Mouse (Mus musculus): Measurements from ENCODE around the gene G6pc. TPM values are rescaled to one million over a fixed set of nuclear protein-coding genes. Genes with fewer than 3 reads are reported as not detected.
"Not testable (repeated sequence)": the region's sequence is repeated elsewhere in the genome, so short reads cannot be mapped to it uniquely, and the experiment has no call there.

Gene G6pc
- total RNA-seq, 2 experiments from 2014 or later, result not detected

GRCm38 (mm10) chr11:101353436-101353835, 13.9 kb upstream of the G6pc start:
- intact Hi-C loops (cut with DNase I; ENCODE audit: low total_unique reads), result no loop called here
- DNase-seq, result no peak

GRCm38 (mm10) chr11:101354438-101355010, 12.8 kb upstream of the G6pc start:
- DNase-seq, result no peak
- intact Hi-C loops (cut with DNase I; ENCODE audit: low total_unique reads), result no loop called here

- DNase-seq, result no peak
- intact Hi-C loops (cut with DNase I; ENCODE audit: low total_unique reads), result no loop called here
Observed at GRCm38 (mm10) chr11:101355916-101356315, 11.4 kb upstream of the G6pc start.

GRCm38 (mm10) chr11:101357505-101358182, 9.7 kb upstream of the G6pc start:
- intact Hi-C loops (cut with DNase I; ENCODE audit: low total_unique reads), result no loop called here
- no peak for DNase-seq

GRCm38 (mm10) chr11:101359776-101360175, 7.6 kb upstream of the G6pc start:
- intact Hi-C loops (cut with DNase I; ENCODE audit: low total_unique reads), result no loop called here
- no peak for DNase-seq

- intact Hi-C loops (cut with DNase I; ENCODE audit: low total_unique reads), result no loop called here
- no peak for DNase-seq
Observed at GRCm38 (mm10) chr11:101360651-101361113, 6.7 kb upstream of the G6pc start.

GRCm38 (mm10) chr11:101364531-101364931, 2.8 kb upstream of the G6pc start:
- intact Hi-C loops (cut with DNase I; ENCODE audit: low total_unique reads), result no loop called here
- no peak for DNase-seq

- no peak for DNase-seq
- intact Hi-C loops (cut with DNase I; ENCODE audit: low total_unique reads), result no loop called here
Observed at GRCm38 (mm10) chr11:101370141-101370540, 2.8 kb downstream of the G6pc start.

- DNase-seq, result no peak
- intact Hi-C loops (cut with DNase I; ENCODE audit: low total_unique reads), result no loop called here
Observed at GRCm38 (mm10) chr11:101374421-101374938, 7.1 kb downstream of the G6pc start.

- intact Hi-C loops (cut with DNase I; ENCODE audit: low total_unique reads); DNase-seq: not testable (repeated sequence)
Observed at GRCm38 (mm10) chr11:101378196-101378595, 10.8 kb downstream of the G6pc start.

GRCm38 (mm10) chr11:101378926-101379325, 11.6 kb downstream of the G6pc start:
- intact Hi-C loops (cut with DNase I; ENCODE audit: low total_unique reads), result no loop called here
- DNase-seq, result no peak

GRCm38 (mm10) chr11:101381817-101382216, 14.5 kb downstream of the G6pc start:
- DNase-seq, result no peak
- intact Hi-C loops (cut with DNase I; ENCODE audit: low total_unique reads), result no loop called here

- peak; percentile 75 for DNase-seq
- intact Hi-C loops (cut with DNase I; ENCODE audit: low total_unique reads), result loop anchor here (2.0 to 10.0 kb wide), 2 partner anchors 72 to 180 kb away; no protein-coding TSS in a partner anchor
Observed at GRCm38 (mm10) chr11:101395110-101395509, 27.7 kb downstream of the G6pc start.

GRCm38 (mm10) chr11:101415306-101415705, 47.9 kb downstream of the G6pc start:
- DNase-seq, result no peak
- intact Hi-C loops (cut with DNase I; ENCODE audit: low total_unique reads), result no loop called here

- no peak for DNase-seq
- intact Hi-C loops (cut with DNase I; ENCODE audit: low total_unique reads), result no loop called here
Observed at GRCm38 (mm10) chr11:101416433-101417100, 49.2 kb downstream of the G6pc start.

GRCm38 (mm10) chr11:101417101-101417855, 49.9 kb downstream of the G6pc start, which contains the start of gene Aarsd1:
Gene Aarsd1 (minus strand): TSS chr11:101417615.
- peak; percentile 88 for DNase-seq
- intact Hi-C loops (cut with DNase I; ENCODE audit: low total_unique reads), result no loop called here

GRCm38 (mm10) chr11:101418991-101419390, 51.6 kb downstream of the G6pc start:
- no peak for DNase-seq
- intact Hi-C loops (cut with DNase I; ENCODE audit: low total_unique reads), result no loop called here

GRCm38 (mm10) chr11:101419610-101420009, 52.2 kb downstream of the G6pc start:
- DNase-seq, result no peak
- intact Hi-C loops (cut with DNase I; ENCODE audit: low total_unique reads), result no loop called here

- intact Hi-C loops (cut with DNase I; ENCODE audit: low total_unique reads), result no loop called here
- no peak for DNase-seq
Observed at GRCm38 (mm10) chr11:101420148-101420547, 52.8 kb downstream of the G6pc start.
